Mouse (Mus musculus): ENCODE data around the gene Tlr9. TPM values are rescaled to one million over a fixed set of nuclear protein-coding genes. Genes with fewer than 3 reads are reported as not detected.

The Tlr9 gene
- 0.72 and 5.0 TPM in 2 replicates for total RNA-seq (2015; ENCODE audit: low replicate concordance)
- total RNA-seq (2017; ENCODE audit: low replicate concordance) = 0.64 TPM in 1 of 2 replicates, not detected in the other

- no peak for ATAC-seq (replicated peaks; ENCODE audit: low FRiP score, poor library complexity, severe bottlenecking)
Observed at GRCm38 (mm10) chr9:106222261-106222851, at the start of gene Tlr9. Gene Tlr9, plus strand, starts transcription at chr9:106222598.

GRCm38 (mm10) chr9:106173363-106173762, 49.0 kb upstream of the Tlr9 start:
- ATAC-seq (replicated peaks; ENCODE audit: low FRiP score, poor library complexity, severe bottlenecking) = no peak

GRCm38 (mm10) chr9:106175552-106176200, 46.7 kb upstream of the Tlr9 start:
- ATAC-seq (replicated peaks; ENCODE audit: low FRiP score, poor library complexity, severe bottlenecking) = no peak

- ATAC-seq (replicated peaks; ENCODE audit: low FRiP score, poor library complexity, severe bottlenecking) = no peak
Observed at GRCm38 (mm10) chr9:106176769-106177168, 45.6 kb upstream of the Tlr9 start.

- ATAC-seq (replicated peaks; ENCODE audit: low FRiP score, poor library complexity, severe bottlenecking) = no peak
Observed at GRCm38 (mm10) chr9:106177799-106178198, 44.6 kb upstream of the Tlr9 start.

- no peak for ATAC-seq (replicated peaks; ENCODE audit: low FRiP score, poor library complexity, severe bottlenecking)
Observed at GRCm38 (mm10) chr9:106179454-106179853, 42.9 kb upstream of the Tlr9 start.

GRCm38 (mm10) chr9:106179964-106180363, 42.4 kb upstream of the Tlr9 start:
- no peak for ATAC-seq (replicated peaks; ENCODE audit: low FRiP score, poor library complexity, severe bottlenecking)

GRCm38 (mm10) chr9:106182146-106182545, 40.3 kb upstream of the Tlr9 start:
- no peak for ATAC-seq (replicated peaks; ENCODE audit: low FRiP score, poor library complexity, severe bottlenecking)

- no peak for ATAC-seq (replicated peaks; ENCODE audit: low FRiP score, poor library complexity, severe bottlenecking)
Observed at GRCm38 (mm10) chr9:106183996-106184395, 38.4 kb upstream of the Tlr9 start.

GRCm38 (mm10) chr9:106191355-106191754, 31.0 kb upstream of the Tlr9 start:
- no peak for ATAC-seq (replicated peaks; ENCODE audit: low FRiP score, poor library complexity, severe bottlenecking)

- ATAC-seq (replicated peaks; ENCODE audit: low FRiP score, poor library complexity, severe bottlenecking) = no peak
Observed at GRCm38 (mm10) chr9:106192024-106192423, 30.4 kb upstream of the Tlr9 start.

GRCm38 (mm10) chr9:106192998-106193397, 29.4 kb upstream of the Tlr9 start:
- no peak for ATAC-seq (replicated peaks; ENCODE audit: low FRiP score, poor library complexity, severe bottlenecking)

- ATAC-seq (replicated peaks; ENCODE audit: low FRiP score, poor library complexity, severe bottlenecking) = no peak
Observed at GRCm38 (mm10) chr9:106193930-106194807, 28.2 kb upstream of the Tlr9 start.

GRCm38 (mm10) chr9:106195693-106196092, 26.7 kb upstream of the Tlr9 start:
- no peak for ATAC-seq (replicated peaks; ENCODE audit: low FRiP score, poor library complexity, severe bottlenecking)

GRCm38 (mm10) chr9:106197081-106197713, 25.2 kb upstream of the Tlr9 start:
- no peak for ATAC-seq (replicated peaks; ENCODE audit: low FRiP score, poor library complexity, severe bottlenecking)

GRCm38 (mm10) chr9:106197732-106198131, 24.7 kb upstream of the Tlr9 start:
- ATAC-seq (replicated peaks; ENCODE audit: low FRiP score, poor library complexity, severe bottlenecking) = no peak

GRCm38 (mm10) chr9:106198962-106199458, 23.4 kb upstream of the Tlr9 start:
- peak; percentile 62 for ATAC-seq (replicated peaks; ENCODE audit: low FRiP score, poor library complexity, severe bottlenecking)

GRCm38 (mm10) chr9:106199535-106200272, 22.7 kb upstream of the Tlr9 start, which contains the start of gene Ppm1m:
Gene Ppm1m, minus strand, starts transcription at chr9:106199746.
- ATAC-seq (replicated peaks; ENCODE audit: low FRiP score, poor library complexity, severe bottlenecking) = 0 out of 2 replicates have a peak, but pooled peaks have one; percentile 6

GRCm38 (mm10) chr9:106201895-106202294, 20.5 kb upstream of the Tlr9 start:
- no peak for ATAC-seq (replicated peaks; ENCODE audit: low FRiP score, poor library complexity, severe bottlenecking)
